Mouse (Mus musculus) forebrain, embryonic 11.5 days (tissue): ENCODE results near the gene Rell1. TPM values are rescaled to one million over a fixed set of nuclear protein-coding genes. Genes with fewer than 3 reads are reported as not detected.

ENCODE experiments used
- ATAC-seq: fragments of 200-750 bp; cut with Nextera tagmentation; replicated peaks from 2 replicates; pipeline ENCODE4 v1.8.0; 2017; ENCODE audit warnings: moderate TSS enrichment; ENCODE audit not compliant: low FRiP score
- DNase-seq: peaks from one replicate; pipeline ENCODE4 v3.0.0-alpha.2; 2017; ENCODE audit warnings: low spot score
- H3K27ac ChIP-seq: fragments of 300-500 bp; sonication (generic); 2 replicates; pipeline ENCODE4 v1.5.1; 2014; ENCODE audit warnings: low read depth, low read length
- H3K27me3 ChIP-seq: fragments of 300-500 bp; sonication (generic); 2 replicates; pipeline ENCODE4 v1.6.1; 2014; ENCODE audit warnings: mild to moderate bottlenecking, low read length, mixed read lengths; ENCODE audit not compliant: control insufficient read depth, insufficient read depth
- H3K36me3 ChIP-seq: fragments of 300-500 bp; sonication (generic); 2 replicates; pipeline ENCODE4 v1.6.1; 2014; ENCODE audit warnings: mild to moderate bottlenecking, low read length, moderate library complexity, mixed read lengths; ENCODE audit not compliant: control insufficient read depth, insufficient read depth
- H3K4me1 ChIP-seq: fragments of 300-500 bp; sonication (generic); replicated peaks from 2 replicates; pipeline ENCODE4 v1.6.1; 2014; ENCODE audit warnings: low read length, mixed read lengths; ENCODE audit not compliant: control insufficient read depth, insufficient read depth
- H3K4me2 ChIP-seq: fragments of 300-500 bp; sonication (generic); 2 replicates; pipeline ENCODE4 v1.6.1; 2014; ENCODE audit warnings: low read depth, mild to moderate bottlenecking, low read length, moderate library complexity, mixed read lengths; ENCODE audit not compliant: severe bottlenecking
- H3K4me3 ChIP-seq: fragments of 300-500 bp; sonication (generic); 2 replicates; pipeline ENCODE4 v1.5.1; 2014; ENCODE audit warnings: low read depth, low read length
- H3K9ac ChIP-seq: fragments of 300-500 bp; sonication (generic); 2 replicates; pipeline ENCODE4 v1.6.1; 2014; ENCODE audit warnings: low read length
- H3K9me3 ChIP-seq: fragments of 300-500 bp; sonication (generic); 2 replicates; pipeline ENCODE4 v1.6.1; 2016; ENCODE audit warnings: low read length, mixed read lengths; ENCODE audit not compliant: control insufficient read depth
- WGBS: fragments of 180-500 bp; shearing (Covaris S2); extraction: QIAGEN DNeasy Blood & Tissue Kit; methylation state at CpG from one replicate; pipeline ENCODE4 v1.1.7; 2014; 5-methylcytosine and 5-hydroxymethylcytosine counted together
- polyA plus RNA-seq: library from polyadenylated mRNA; unstranded; fragments of >200 nt; fragmentation: Nextera tagmentation; extraction: Ambion mirVana; gene quantifications from 2 replicates; pipeline ENCODE4 v1.2.1, GENCODE M21; 2014

Rell1 gene
- polyA plus RNA-seq, 1 experiment from 2014 or later: 12.2 TPM

- Histone ChIP-seq H3K27me3 (no peaks in the 10 kb centered on the region), H3K4me3 (no peak overlapping the region), H3K4me1 (no peaks in the 10 kb centered on the region), H3K27ac (no peak overlapping the region), H3K9me3 (no peaks in the 10 kb centered on the region), H3K4me2 (no peak overlapping the region), H3K36me3 (no peaks in the 10 kb centered on the region; the same call in 1 of the 2 replicates), H3K9ac (no peak overlapping the region)
- ATAC-seq (no peak), DNase-seq (no peak)
- 79% methylated on average over 18 of the region's 18 CpGs for WGBS
Measured at GRCm38 (mm10) chr5:63958963-63959708, 9.6 kb downstream of the Rell1 start.

DNA sequence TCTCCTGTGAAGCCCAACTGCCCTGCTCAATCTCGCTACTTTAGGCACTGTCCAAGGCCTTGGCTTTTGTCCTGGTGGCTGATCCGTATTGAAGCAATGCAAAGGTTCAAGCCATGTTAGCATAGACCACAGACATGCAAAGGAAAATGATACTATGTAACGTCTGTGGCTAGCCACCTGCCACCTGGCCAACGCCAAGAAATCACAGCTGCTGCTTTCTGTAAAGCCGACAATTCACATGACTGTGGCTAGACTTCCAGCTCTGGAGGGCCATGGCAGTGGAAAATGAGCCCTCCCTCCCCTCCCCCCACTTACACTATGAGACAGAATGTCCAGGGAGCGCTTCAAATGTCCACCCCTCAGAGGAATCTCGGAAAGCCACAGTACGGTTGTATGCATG is 11.1 kb downstream of the Rell1 start:
- Histone ChIP-seq H3K9ac (no peak overlapping the region), H3K4me2 (no peak overlapping the region), H3K4me1 (no peaks in the 10 kb centered on the region), H3K27me3 (no peaks in the 10 kb centered on the region), H3K36me3 (no peaks in the 10 kb centered on the region; the same call in 1 of the 2 replicates), H3K4me3 (no peak overlapping the region), H3K27ac (no peak overlapping the region), H3K9me3 (no peaks in the 10 kb centered on the region)
- DNase-seq: no peak
- ATAC-seq: no peak
- WGBS: 88% methylated on average over 8 of the region's 8 CpGs

DNA sequence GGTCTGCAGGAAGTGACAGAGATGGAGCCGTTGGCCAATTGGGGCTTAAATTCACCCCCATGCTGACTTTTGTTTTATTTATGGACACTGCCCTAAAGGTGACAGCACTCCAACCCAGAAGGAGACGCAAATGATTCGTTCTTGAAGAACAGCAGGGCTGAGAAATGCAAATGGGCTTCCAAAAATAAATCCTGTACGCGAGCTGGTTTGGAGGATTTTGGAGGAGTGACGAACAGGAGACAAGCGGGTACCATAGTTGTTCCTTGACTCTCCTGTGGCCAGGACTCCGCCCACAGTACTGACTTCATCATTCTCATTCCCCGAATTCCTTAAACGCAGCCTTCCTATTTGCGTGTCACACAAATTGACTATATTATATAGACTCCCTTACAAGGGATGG is 12.3 kb downstream of the Rell1 start:
- WGBS: 91% methylated on average over 11 of the region's 11 CpGs
- Histone ChIP-seq H3K9ac (no peak overlapping the region), H3K36me3 (no peaks in the 10 kb centered on the region; the same call in 1 of the 2 replicates), H3K4me3 (no peak overlapping the region), H3K4me2 (no peak overlapping the region), H3K9me3 (no peaks in the 10 kb centered on the region), H3K4me1 (no peaks in the 10 kb centered on the region), H3K27ac (no peak overlapping the region), H3K27me3 (no peaks in the 10 kb centered on the region)
- ATAC-seq (no peak), DNase-seq (no peak)

DNA sequence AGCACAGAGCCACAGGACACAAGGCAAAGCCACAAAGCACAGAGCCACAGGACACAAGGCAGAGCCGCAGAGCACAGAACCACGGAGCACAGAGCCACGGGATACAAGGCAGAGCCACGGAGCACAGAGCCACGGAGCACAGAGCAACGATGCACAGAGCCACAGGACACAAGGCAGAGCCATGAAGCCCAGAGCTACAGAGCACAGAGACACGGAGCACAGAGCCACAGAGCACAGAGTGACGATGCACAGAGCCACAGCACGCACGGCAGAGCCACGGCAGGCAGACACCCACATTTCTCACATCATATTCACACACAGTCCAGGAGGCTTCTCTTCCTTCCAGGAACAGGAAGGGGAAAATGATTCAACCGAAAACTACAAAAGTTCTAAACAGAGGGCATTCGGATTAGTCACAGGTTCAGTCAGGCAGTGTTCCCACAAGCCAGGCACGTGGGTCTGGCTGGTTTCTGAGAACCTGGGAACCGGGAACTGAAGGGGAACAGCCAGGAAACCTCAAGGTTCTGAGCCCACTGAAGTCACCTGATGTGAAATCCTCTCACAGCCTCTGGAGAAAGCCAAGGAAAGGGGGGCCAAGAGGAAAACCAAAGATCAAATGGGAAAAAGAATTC is 15.2 kb downstream of the Rell1 start:
- Histone ChIP-seq H3K27ac (no peak overlapping the region), H3K9me3 (no peaks in the 10 kb centered on the region), H3K27me3 (no peaks in the 10 kb centered on the region), H3K9ac (no peak overlapping the region), H3K4me2 (no peak overlapping the region), H3K36me3 (no peaks in the 10 kb centered on the region; the same call in 1 of the 2 replicates), H3K4me3 (no peak overlapping the region), H3K4me1 (no peaks in the 10 kb centered on the region)
- no peak for ATAC-seq
- 93% methylated on average over 15 of the region's 15 CpGs for WGBS
- no peak for DNase-seq

DNA sequence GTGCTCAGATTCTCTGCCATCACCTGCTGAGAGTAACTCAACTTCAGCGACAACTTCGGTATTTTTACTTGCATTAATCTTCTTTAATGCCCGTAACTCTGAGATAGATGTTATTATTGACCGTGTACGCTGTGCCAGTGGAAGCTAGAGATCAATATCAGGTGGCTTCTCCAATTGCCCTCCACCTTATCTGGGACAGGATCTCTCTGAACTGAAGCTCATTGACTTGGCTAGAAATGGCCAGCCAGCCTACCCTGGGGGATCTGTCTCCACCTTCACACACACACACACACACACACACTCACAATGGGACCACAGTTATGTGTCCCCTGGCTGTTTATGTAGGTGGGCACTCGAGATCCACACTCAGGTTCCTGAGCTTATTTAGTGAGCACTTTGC is 16.7 kb downstream of the Rell1 start:
- 94% methylated on average over 6 of the region's 6 CpGs for WGBS

GRCm38 (mm10) chr5:63951421-63951911 is 17.2 kb downstream of the Rell1 start:
- no peak overlapping the region for H3K27ac ChIP-seq
- ATAC-seq: no peak
- no peak overlapping the region for H3K4me3 ChIP-seq
- H3K9ac ChIP-seq: no peak overlapping the region
- H3K36me3 ChIP-seq: no peaks in the 10 kb centered on the region; the same call in 1 of the 2 replicates
- no peaks in the 10 kb centered on the region for H3K9me3 ChIP-seq
- no peak overlapping the region for H3K4me2 ChIP-seq
- H3K27me3 ChIP-seq: no peaks in the 10 kb centered on the region
- no peak for DNase-seq
- no peaks in the 10 kb centered on the region for H3K4me1 ChIP-seq
- 87% methylated on average over 11 of the region's 11 CpGs for WGBS

More for the DNA sequence above, 16.7 kb downstream of the Rell1 start:
- H3K9me3 ChIP-seq: no peaks in the 10 kb centered on the region
- DNase-seq: no peak
- H3K27me3 ChIP-seq: no peaks in the 10 kb centered on the region
- H3K27ac ChIP-seq: no peak overlapping the region
- no peaks in the 10 kb centered on the region; the same call in 1 of the 2 replicates for H3K36me3 ChIP-seq
- no peak overlapping the region for H3K9ac ChIP-seq
- no peaks in the 10 kb centered on the region for H3K4me1 ChIP-seq
- ATAC-seq: no peak
- H3K4me2 ChIP-seq: no peak overlapping the region
- no peak overlapping the region for H3K4me3 ChIP-seq

DNA sequence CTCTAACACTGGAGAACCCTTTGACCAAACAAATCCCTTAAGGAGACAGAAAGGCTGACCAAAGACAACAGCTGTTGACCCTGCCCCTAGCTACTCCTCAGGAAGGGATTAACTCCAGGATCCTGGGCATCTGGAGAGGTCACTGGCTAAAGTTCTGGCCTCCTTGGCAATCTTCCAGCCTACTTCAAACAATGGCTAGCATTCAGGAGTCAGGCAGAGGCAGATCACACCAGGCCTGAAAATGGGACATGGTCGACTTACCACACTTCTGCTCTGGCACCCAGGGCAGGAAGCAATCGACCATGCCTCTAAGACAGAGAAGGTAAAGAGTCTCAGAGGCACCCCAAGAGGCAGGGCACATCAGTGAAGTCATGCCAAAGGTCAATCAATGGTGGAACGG is 19.5 kb downstream of the Rell1 start:
- no peak overlapping the region for H3K27ac ChIP-seq
- 51% methylated on average over 3 of the region's 3 CpGs for WGBS
- H3K9ac ChIP-seq: no peak overlapping the region
- ATAC-seq: no peak
- no peaks in the 10 kb centered on the region for H3K4me1 ChIP-seq
- DNase-seq: no peak
- H3K4me2 ChIP-seq: no peak overlapping the region
- no peaks in the 10 kb centered on the region for H3K9me3 ChIP-seq
- H3K36me3 ChIP-seq: no peaks in the 10 kb centered on the region
- no peaks in the 10 kb centered on the region for H3K27me3 ChIP-seq
- H3K4me3 ChIP-seq: no peak overlapping the region

DNA sequence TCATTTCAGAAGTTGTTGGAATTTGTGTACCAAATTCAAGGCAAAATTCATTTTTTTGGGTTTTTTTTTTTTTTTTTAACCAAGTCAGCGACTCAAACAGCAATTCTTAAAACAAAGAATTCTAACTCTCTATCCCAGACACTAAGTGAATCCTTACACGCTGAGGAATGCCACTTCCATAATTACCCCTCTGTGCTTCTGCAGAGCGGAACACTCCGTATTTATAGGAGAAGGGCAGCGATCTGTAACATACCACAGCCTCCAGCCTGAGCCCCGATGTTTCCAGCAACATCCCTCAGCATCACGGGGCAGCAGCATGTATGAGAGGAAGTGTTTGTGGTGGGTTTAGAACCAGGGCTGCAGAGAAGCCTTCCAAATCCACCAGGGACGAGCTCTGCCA is 21.2 kb downstream of the Rell1 start:
- H3K4me3 ChIP-seq: no peak overlapping the region
- no peaks in the 10 kb centered on the region for H3K9me3 ChIP-seq
- H3K4me2 ChIP-seq: no peak overlapping the region
- H3K27ac ChIP-seq: no peak overlapping the region
- no peak overlapping the region for H3K9ac ChIP-seq
- DNase-seq (no peak), ATAC-seq (no peak)
- H3K36me3 ChIP-seq: no peaks in the 10 kb centered on the region
- no peaks in the 10 kb centered on the region for H3K27me3 ChIP-seq
- 66% methylated on average over 8 of the region's 8 CpGs for WGBS
- H3K4me1 ChIP-seq: no peaks in the 10 kb centered on the region
